Mouse (Mus musculus): ENCODE results near the gene Sec14l4. TPM values are rescaled to one million over a fixed set of nuclear protein-coding genes. Genes with fewer than 3 reads are reported as not detected.

Gene Sec14l4
- polyA plus RNA-seq, 1 experiment from 2014 or later, result 0.50 TPM

Other genes with a start within 250 kb of the Sec14l4 start
- gene Osbp2, start 167.6 kb upstream of the Sec14l4 start, polyA plus RNA-seq (2015; fragmentation: Nextera tagmentation; extraction: Ambion mirVana), result 0.89 and 1.5 TPM in 2 replicates
- gene 4921536K21Rik, start 136.4 kb upstream of the Sec14l4 start, polyA plus RNA-seq (2015; fragmentation: Nextera tagmentation; extraction: Ambion mirVana), result 0.06 and 0.21 TPM in 2 replicates
- gene Dusp18, start 136.2 kb upstream of the Sec14l4 start, polyA plus RNA-seq (2015; fragmentation: Nextera tagmentation; extraction: Ambion mirVana), result 9.5 and 9.8 TPM in 2 replicates
- gene Slc35e4, start 116.8 kb upstream of the Sec14l4 start, polyA plus RNA-seq (2015; fragmentation: Nextera tagmentation; extraction: Ambion mirVana), result 3.6 and 4.4 TPM in 2 replicates
- 64.0 and 73.4 TPM in 2 replicates for gene Tcn2, start 99.3 kb upstream of the Sec14l4 start, polyA plus RNA-seq (2015; fragmentation: Nextera tagmentation; extraction: Ambion mirVana)
- 43.5 and 49.8 TPM in 2 replicates for gene Pes1, start 67.5 kb upstream of the Sec14l4 start, polyA plus RNA-seq (2015; fragmentation: Nextera tagmentation; extraction: Ambion mirVana)
- not detected in 2 replicates for gene 4930556J24Rik, start 54.7 kb upstream of the Sec14l4 start, polyA plus RNA-seq (2015; fragmentation: Nextera tagmentation; extraction: Ambion mirVana)
- gene Gal3st1, start 47.8 kb upstream of the Sec14l4 start, polyA plus RNA-seq (2015; fragmentation: Nextera tagmentation; extraction: Ambion mirVana), result 0.44 and 1.9 TPM in 2 replicates
- 0.72 and 0.93 TPM in 2 replicates for gene Sec14l3, start 33.4 kb downstream of the Sec14l4 start, polyA plus RNA-seq (2015; fragmentation: Nextera tagmentation; extraction: Ambion mirVana)
- gene Mtfp1, start 64.0 kb downstream of the Sec14l4 start, polyA plus RNA-seq (2015; fragmentation: Nextera tagmentation; extraction: Ambion mirVana), result 32.1 and 32.8 TPM in 2 replicates
- gene Sec14l2, start 92.0 kb downstream of the Sec14l4 start, polyA plus RNA-seq (2015; fragmentation: Nextera tagmentation; extraction: Ambion mirVana), result 0.78 and 1.5 TPM in 2 replicates
- 16.1 and 21.1 TPM in 2 replicates for gene Rnf215, start 103.7 kb downstream of the Sec14l4 start, polyA plus RNA-seq (2015; fragmentation: Nextera tagmentation; extraction: Ambion mirVana)
- 4.4 and 5.5 TPM in 2 replicates for gene Ccdc157, start 128.8 kb downstream of the Sec14l4 start, polyA plus RNA-seq (2015; fragmentation: Nextera tagmentation; extraction: Ambion mirVana)
- gene Sf3a1, start 128.9 kb downstream of the Sec14l4 start, polyA plus RNA-seq (2015; fragmentation: Nextera tagmentation; extraction: Ambion mirVana), result 27.0 and 32.8 TPM in 2 replicates
- gene Tbc1d10a, start 155.3 kb downstream of the Sec14l4 start, polyA plus RNA-seq (2015; fragmentation: Nextera tagmentation; extraction: Ambion mirVana), result 13.9 and 21.6 TPM in 2 replicates
- 6.7 and 13.3 TPM in 2 replicates for gene Castor1, start 186.8 kb downstream of the Sec14l4 start, polyA plus RNA-seq (2015; fragmentation: Nextera tagmentation; extraction: Ambion mirVana)
- gene Osm, start 205.0 kb downstream of the Sec14l4 start, polyA plus RNA-seq (2015; fragmentation: Nextera tagmentation; extraction: Ambion mirVana), result 0.09 and 0.33 TPM in 2 replicates
- 0.23 and 0.55 TPM in 2 replicates for gene Lif, start 226.1 kb downstream of the Sec14l4 start, polyA plus RNA-seq (2015; fragmentation: Nextera tagmentation; extraction: Ambion mirVana)